In genomic region chr10:8227705-8228374, GRCm38 (mm10) we compare ENCODE assay signal across 9 mouse cellular contexts.
DNase-seq lines count a peak whose midpoint lies in the region; ATAC-seq and TF ChIP-seq lines count a peak whose summit lies in the region.
"Had no signal": no experiment of that assay in that cellular context is flagged by ENCODE, and none has a peak within 500 bp of the region (broad histone marks: within the 10 kb centered on the region; RNA-seq: fewer than 3 reads in every experiment).

No protein-coding gene starts in this region.

- no peak overlapping the region for H3K4me2 ChIP-seq in forebrain, embryonic 13.5 days
- H3K4me2 ChIP-seq in lung, embryonic 14.5 days, result no peak overlapping the region
- H3K4me2 ChIP-seq in embryonic facial prominence, embryonic 14.5 days (ENCODE audit: low read depth, low read length), result no peak overlapping the region
- H3K4me2 ChIP-seq: limb, embryonic 12.5 days had no signal

- no peaks in the 10 kb centered on the region for H3K27me3 ChIP-seq in forebrain, embryonic 13.5 days
- no peaks in the 10 kb centered on the region for H3K27me3 ChIP-seq in forebrain, embryonic 10.5 days (ENCODE audit: poor library complexity, severe bottlenecking)
- H3K27me3 ChIP-seq in lung, embryonic 14.5 days (ENCODE audit: insufficient read depth, low read length), result no peaks in the 10 kb centered on the region
- no peaks in the 10 kb centered on the region for H3K27me3 ChIP-seq in embryonic facial prominence, embryonic 14.5 days (replicated peaks; ENCODE audit: control insufficient read depth, insufficient read depth, low read length)
- H3K27me3 ChIP-seq: limb, embryonic 12.5 days had no signal

- H3K4me1 ChIP-seq in forebrain, embryonic 13.5 days, result no peaks in the 10 kb centered on the region
- H3K4me1 ChIP-seq in forebrain, embryonic 10.5 days, result 0 out of 2 replicates have a peak, but pooled peaks cover 6% of the 10 kb centered on the region
- H3K4me1 ChIP-seq in lung, embryonic 14.5 days (ENCODE audit: insufficient read depth), result peaks cover 15% of the 10 kb centered on the region
- peaks cover 5% of the 10 kb centered on the region; the same call in 1 of the 2 replicates for H3K4me1 ChIP-seq in embryonic facial prominence, embryonic 14.5 days (ENCODE audit: control insufficient read depth, insufficient read depth, low read length)

- no peak for TF ChIP-seq CTCF in lung, embryonic 14.5 days (IDR thresholded peaks at IDR 0.05; ENCODE audit: low read depth)

- H3K4me3 ChIP-seq in forebrain, embryonic 13.5 days, result no peak overlapping the region
- H3K4me3 ChIP-seq in forebrain, embryonic 10.5 days, result no peak overlapping the region
- no peak overlapping the region for H3K4me3 ChIP-seq in lung, embryonic 14.5 days (ENCODE audit: low read depth, low read length)
- no peak overlapping the region for H3K4me3 ChIP-seq in embryonic facial prominence, embryonic 14.5 days (ENCODE audit: low read depth, low read length)
- H3K4me3 ChIP-seq: limb, embryonic 12.5 days had no signal

- 65% methylated on average over 5 of the region's 5 CpGs for WGBS in forebrain, embryonic 13.5 days
- WGBS in forebrain, embryonic 10.5 days, result 69% methylated on average over 5 of the region's 5 CpGs
- WGBS in lung, embryonic 14.5 days, result 29% methylated on average over 5 of the region's 5 CpGs
- WGBS in embryonic facial prominence, embryonic 14.5 days, result 32% methylated on average over 5 of the region's 5 CpGs

- H3K9me3 ChIP-seq in forebrain, embryonic 13.5 days (replicated peaks), result no peaks in the 10 kb centered on the region
- no peaks in the 10 kb centered on the region for H3K9me3 ChIP-seq in forebrain, embryonic 10.5 days
- H3K9me3 ChIP-seq in lung, embryonic 14.5 days (ENCODE audit: low read depth, low read length), result no peaks in the 10 kb centered on the region
- H3K9me3 ChIP-seq in embryonic facial prominence, embryonic 14.5 days (ENCODE audit: control insufficient read depth, low read length), result no peaks in the 10 kb centered on the region
- H3K9me3 ChIP-seq: limb, embryonic 12.5 days had no signal

- peak; percentile 95 for ATAC-seq in forebrain, embryonic 13.5 days
- peak; percentile 93 for ATAC-seq in lung, embryonic 14.5 days (ENCODE audit: insufficient read depth)
- 0 out of 2 replicates have a peak, but pooled peaks have one; percentile 41 for ATAC-seq in embryonic facial prominence, embryonic 14.5 days (ENCODE audit: low read depth)
- no peak for ATAC-seq in megakaryocyte, adult 5-6 weeks (ENCODE audit: poor library complexity, severe bottlenecking)

- H3K27ac ChIP-seq in forebrain, embryonic 13.5 days, result no peak overlapping the region
- no peak overlapping the region for H3K27ac ChIP-seq in forebrain, embryonic 10.5 days
- H3K27ac ChIP-seq in lung, embryonic 14.5 days (ENCODE audit: low read depth), result no peak overlapping the region
- peak overlapping the region; percentile 69 for H3K27ac ChIP-seq in embryonic facial prominence, embryonic 14.5 days (replicated peaks; ENCODE audit: low read depth, low read length)
- H3K27ac ChIP-seq: limb, embryonic 12.5 days had no signal

- H3K9ac ChIP-seq in forebrain, embryonic 13.5 days, result no peak overlapping the region
- H3K9ac ChIP-seq in lung, embryonic 14.5 days, result no peak overlapping the region
- H3K9ac ChIP-seq in embryonic facial prominence, embryonic 14.5 days (ENCODE audit: low read depth, low read length), result no peak overlapping the region
- H3K9ac ChIP-seq: limb, embryonic 12.5 days had no signal

- H3K36me3 ChIP-seq in forebrain, embryonic 13.5 days (ENCODE audit: poor library complexity, severe bottlenecking), result no peaks in the 10 kb centered on the region
- H3K36me3 ChIP-seq in forebrain, embryonic 10.5 days (replicated peaks), result no peaks in the 10 kb centered on the region
- no peaks in the 10 kb centered on the region for H3K36me3 ChIP-seq in lung, embryonic 14.5 days (ENCODE audit: insufficient read depth)
- no peaks in the 10 kb centered on the region for H3K36me3 ChIP-seq in embryonic facial prominence, embryonic 14.5 days (ENCODE audit: control insufficient read depth, insufficient read depth, low read length)
- H3K36me3 ChIP-seq: limb, embryonic 12.5 days had no signal

- no peak for DNase-seq in forebrain, embryonic 10.5 days (ENCODE audit: extremely low spot score, low spot score)
- DNase-seq in lung, embryonic 14.5 days, result peak; percentile 89
- no peak for DNase-seq in lung, postnatal 4 days
- DNase-seq in embryonic facial prominence, embryonic 14.5 days (ENCODE audit: low spot score), result peak; percentile 71
- DNase-seq in lung, postnatal 36 days, result peak; percentile 8
- DNase-seq in adrenal gland, postnatal 4 days (ENCODE audit: low spot score in 2 of 2), result no peak

Comparison
In these comparisons a context has a peak if more than half of its experiments do, and no peak if none do; other contexts are left out.
1. DNase-seq: peak in lung, embryonic 14.5 days (single experiment), embryonic facial prominence, embryonic 14.5 days (single experiment) and lung, postnatal 36 days (single experiment); none in forebrain, embryonic 10.5 days (single experiment), lung, postnatal 4 days (0 of 2) and adrenal gland, postnatal 4 days (0 of 2).